Mouse (Mus musculus): ENCODE data around the gene Lipc. TPM values are rescaled to one million over a fixed set of nuclear protein-coding genes. Genes with fewer than 3 reads are reported as not detected.

Gene Lipc
- 0.15 TPM in 1 of 2 replicates, not detected in the other for polyA plus RNA-seq (2016; fragmentation: Nextera tagmentation; extraction: Ambion mirVana)

DNA sequence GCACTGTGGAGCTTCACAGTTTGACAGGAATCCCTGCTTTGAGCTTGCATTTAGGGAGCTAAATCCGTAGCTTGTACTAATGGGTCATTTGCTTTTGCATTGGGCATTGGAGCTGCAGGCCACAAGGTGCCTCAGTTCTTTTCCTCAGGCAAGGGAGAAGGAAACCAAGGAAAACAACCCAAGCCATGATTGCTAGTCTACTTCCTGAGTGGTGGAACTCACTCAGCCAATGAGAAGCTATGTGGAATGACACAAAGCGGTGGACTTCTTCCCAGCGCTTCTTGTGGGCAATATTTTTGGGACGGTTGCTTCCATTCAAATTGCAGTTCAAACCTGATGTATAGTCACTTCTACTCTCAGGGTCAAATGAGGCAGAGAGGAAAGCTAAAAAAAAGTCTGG, at the start of gene Lipc:
Lipc (minus strand) TSS at position 101 of the 400 bp plus-strand sequence.
- Histone ChIP-seq H3K27me3 (replicated peaks) (no peaks in the 10 kb centered on the region), H3K36me3 (no peaks in the 10 kb centered on the region), H3K27ac (no peak within 1 kb of the TSS), H3K9me3 (no peaks in the 10 kb centered on the region), H3K9ac (no peak within 1 kb of the TSS), H3K4me1 (no peaks in the 10 kb centered on the region), H3K4me3 (no peak within 1 kb of the TSS), H3K4me2 (replicated peaks) (no peak within 1 kb of the TSS)
- ATAC-seq (ENCODE audit: low FRiP score, low read depth): no peak
- WGBS: 87% methylated on average over 4 of the region's 4 CpGs

DNA sequence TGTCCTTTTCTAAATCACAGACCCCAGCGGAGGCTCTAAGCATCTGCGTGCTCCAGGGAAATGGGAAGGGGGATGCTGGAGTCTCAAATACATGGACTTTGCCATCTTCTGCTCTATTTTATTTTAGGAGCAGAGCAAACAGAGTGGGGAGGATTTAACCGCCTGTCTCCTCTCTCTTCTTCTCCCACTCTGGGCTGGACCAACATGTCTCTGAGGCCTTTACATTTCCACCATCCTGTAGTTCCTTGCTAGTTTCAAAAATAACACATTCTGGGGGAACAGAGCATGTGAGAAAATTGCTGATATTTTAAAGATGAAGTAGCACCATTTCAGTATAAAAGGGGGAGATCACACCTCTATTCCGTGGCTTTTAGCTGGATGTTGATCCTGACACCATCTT, 47.1 kb upstream of the Lipc start:
- ATAC-seq (ENCODE audit: low FRiP score, low read depth): no peak

DNA sequence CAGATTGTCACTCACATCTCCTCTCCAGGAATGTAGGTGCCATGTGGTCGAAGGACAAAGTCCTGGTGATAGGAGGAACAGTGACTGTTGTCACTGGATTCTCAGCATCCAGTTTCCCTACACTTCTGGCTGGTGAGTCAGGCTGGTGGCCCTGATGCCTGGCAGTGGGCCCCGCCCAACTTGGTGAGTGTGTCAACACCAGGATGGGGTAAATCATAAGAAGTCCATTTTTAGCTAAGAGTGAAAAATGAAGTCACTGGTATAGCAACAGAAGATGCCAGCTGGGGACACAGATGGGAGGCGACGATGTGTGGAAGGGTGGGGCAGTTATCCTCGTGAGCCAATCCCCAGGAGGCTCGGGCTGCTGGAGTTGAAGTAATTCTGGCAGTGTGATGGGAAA, 46.7 kb upstream of the Lipc start:
- no peaks in the 10 kb centered on the region for H3K4me1 ChIP-seq

More for the DNA sequence above, 47.1 kb upstream of the Lipc start:
- Histone ChIP-seq H3K27ac (no peak overlapping the region), H3K4me2 (replicated peaks) (no peak overlapping the region), H3K9ac (no peak overlapping the region), H3K9me3 (no peaks in the 10 kb centered on the region), H3K27me3 (replicated peaks) (no peaks in the 10 kb centered on the region), H3K4me1 (no peaks in the 10 kb centered on the region), H3K36me3 (no peaks in the 10 kb centered on the region), H3K4me3 (no peak overlapping the region)
- 85% methylated on average over 4 of the region's 4 CpGs for WGBS

DNA sequence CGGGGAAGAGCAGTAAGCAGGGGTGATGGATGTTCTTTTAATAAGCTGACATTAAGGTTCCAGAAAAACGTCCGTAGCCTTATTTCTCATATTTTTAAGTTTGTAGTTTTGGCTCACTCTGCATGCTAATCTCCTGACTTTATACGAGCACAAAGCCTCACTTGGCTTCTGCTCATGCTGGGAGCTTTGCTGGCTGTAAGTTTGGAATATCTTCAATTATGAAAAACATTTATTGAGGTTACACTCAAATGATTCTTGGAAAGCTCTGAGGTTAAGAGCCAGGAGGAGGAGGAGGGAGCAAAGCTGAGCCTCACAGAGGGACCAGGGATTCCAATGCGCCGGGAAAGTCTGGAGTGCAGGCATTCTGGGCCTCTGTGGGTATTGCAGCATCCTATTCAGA, 41.3 kb upstream of the Lipc start:
- no peak overlapping the region for H3K4me2 ChIP-seq (replicated peaks)
- no peaks in the 10 kb centered on the region for H3K36me3 ChIP-seq
- H3K27ac ChIP-seq: no peak overlapping the region
- 66% methylated on average over 6 of the region's 6 CpGs for WGBS
- H3K9ac ChIP-seq: no peak overlapping the region
- H3K27me3 ChIP-seq (replicated peaks): no peaks in the 10 kb centered on the region
- H3K4me3 ChIP-seq: no peak overlapping the region
- H3K4me1 ChIP-seq: no peaks in the 10 kb centered on the region
- no peak for ATAC-seq (ENCODE audit: low FRiP score, low read depth)
- H3K9me3 ChIP-seq: no peaks in the 10 kb centered on the region

More for the DNA sequence above, 46.7 kb upstream of the Lipc start:
- Histone ChIP-seq H3K4me2 (replicated peaks) (no peak overlapping the region), H3K36me3 (no peaks in the 10 kb centered on the region), H3K27me3 (replicated peaks) (no peaks in the 10 kb centered on the region), H3K9ac (no peak overlapping the region), H3K4me3 (no peak overlapping the region), H3K27ac (no peak overlapping the region), H3K9me3 (no peaks in the 10 kb centered on the region)
- 70% methylated on average over 6 of the region's 6 CpGs for WGBS
- no peak for ATAC-seq (ENCODE audit: low FRiP score, low read depth)

DNA sequence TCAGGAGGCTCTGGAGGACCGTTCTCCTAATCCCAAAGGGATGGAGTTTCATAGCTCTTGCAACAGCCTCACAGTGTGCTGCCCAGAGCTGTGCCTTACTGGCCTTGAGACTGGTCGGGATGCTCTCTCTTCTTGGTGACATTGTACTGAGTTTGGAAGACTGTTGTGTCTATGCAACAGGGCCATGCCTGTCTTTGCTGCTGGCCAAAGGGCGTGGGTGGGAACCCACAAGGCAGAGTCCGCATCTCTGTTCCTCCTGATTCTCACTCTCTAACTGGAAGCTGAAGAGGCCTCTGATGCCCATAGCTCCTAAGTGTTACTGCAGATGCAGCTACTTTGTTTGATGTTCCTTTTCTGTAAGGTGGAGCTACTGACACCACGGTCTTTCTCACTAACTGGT, 39.4 kb upstream of the Lipc start:
- Histone ChIP-seq H3K9ac (no peak overlapping the region), H3K4me2 (replicated peaks) (no peak overlapping the region), H3K27me3 (replicated peaks) (no peaks in the 10 kb centered on the region), H3K9me3 (no peaks in the 10 kb centered on the region), H3K36me3 (no peaks in the 10 kb centered on the region), H3K27ac (no peak overlapping the region), H3K4me1 (peaks cover 7% of the 10 kb centered on the region; the same call in 1 of the 2 replicates), H3K4me3 (no peak overlapping the region)
- no peak for ATAC-seq (ENCODE audit: low FRiP score, low read depth)
- 86% methylated on average over 5 of the region's 5 CpGs for WGBS

DNA sequence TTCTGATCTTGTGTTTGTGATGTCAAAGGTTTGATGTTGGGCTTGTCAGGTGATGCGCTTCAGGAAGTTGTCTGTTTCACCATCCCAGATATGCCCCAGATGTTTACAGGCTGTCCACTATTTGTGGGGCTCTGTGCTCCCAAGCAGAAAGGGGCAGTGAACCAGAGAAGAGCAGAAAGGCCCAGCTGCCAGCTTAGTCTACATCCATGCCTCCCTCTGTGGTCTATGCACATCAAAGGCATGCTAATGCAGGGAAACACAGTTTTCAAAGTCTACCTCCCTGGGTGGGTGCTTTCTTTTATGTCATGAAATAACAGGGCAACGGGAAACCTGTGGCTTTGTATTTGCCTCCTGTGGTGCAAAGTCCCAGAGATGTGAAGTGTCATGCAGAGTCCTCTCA, 35.2 kb upstream of the Lipc start:
- Histone ChIP-seq H3K36me3 (no peaks in the 10 kb centered on the region), H3K9me3 (no peaks in the 10 kb centered on the region), H3K4me2 (replicated peaks) (no peak overlapping the region), H3K9ac (no peak overlapping the region), H3K27ac (no peak overlapping the region), H3K4me1 (peaks cover 7% of the 10 kb centered on the region; the same call in 1 of the 2 replicates), H3K4me3 (no peak overlapping the region), H3K27me3 (replicated peaks) (no peaks in the 10 kb centered on the region)
- 30% methylated on average over 2 of the region's 2 CpGs for WGBS
- ATAC-seq (ENCODE audit: low FRiP score, low read depth): no peak

DNA sequence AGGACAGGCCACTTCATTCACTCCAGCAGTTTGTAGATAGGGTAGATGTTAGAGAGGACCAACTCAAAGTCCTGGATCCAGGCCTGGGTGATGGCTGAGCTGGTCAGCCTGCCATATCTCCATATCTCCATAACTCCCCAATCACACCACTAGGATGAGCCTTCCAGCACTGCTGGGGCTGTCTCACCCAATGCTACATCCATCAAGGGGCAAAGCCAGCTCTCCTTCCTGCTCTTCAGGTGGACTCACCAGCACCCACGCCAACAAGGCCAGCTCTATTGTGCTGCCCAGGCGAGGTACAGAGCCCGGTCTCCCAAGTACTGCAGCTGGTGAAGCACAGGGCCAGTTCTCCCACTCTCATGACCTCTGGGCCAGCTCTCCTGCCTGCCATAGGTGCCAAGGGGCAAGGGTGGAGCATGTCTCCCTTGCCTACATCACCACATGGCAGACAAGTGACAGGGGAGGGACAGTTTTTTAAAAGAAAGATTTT, 31.0 kb upstream of the Lipc start:
- no peaks in the 10 kb centered on the region for H3K27me3 ChIP-seq (replicated peaks)
- 99% methylated on average over 3 of the region's 3 CpGs for WGBS
- H3K4me3 ChIP-seq: no peak overlapping the region
- H3K9me3 ChIP-seq: no peaks in the 10 kb centered on the region
- peaks cover 7% of the 10 kb centered on the region; the same call in 1 of the 2 replicates for H3K4me1 ChIP-seq
- H3K36me3 ChIP-seq: no peaks in the 10 kb centered on the region
- H3K27ac ChIP-seq: no peak overlapping the region
- H3K9ac ChIP-seq: no peak overlapping the region
- ATAC-seq (ENCODE audit: low FRiP score, low read depth): no peak
- H3K4me2 ChIP-seq (replicated peaks): no peak overlapping the region

DNA sequence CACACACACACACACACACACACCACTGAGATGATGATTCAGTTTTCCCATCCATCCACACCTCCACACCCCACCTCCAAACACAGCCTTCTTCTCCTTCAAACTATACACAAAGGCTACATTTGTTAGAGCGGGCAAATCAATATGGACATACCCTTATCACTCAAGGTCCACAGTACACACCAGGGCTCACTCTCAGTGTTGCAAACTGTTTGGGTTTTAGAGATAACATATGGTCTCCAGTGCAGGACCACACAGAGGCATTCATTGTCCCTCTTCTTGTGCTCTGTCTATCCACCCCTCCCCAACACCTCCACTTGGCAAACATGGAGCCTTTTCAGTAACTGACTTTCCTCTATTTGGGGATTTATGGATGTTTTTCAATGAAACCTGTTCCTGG, 29.7 kb upstream of the Lipc start:
- Histone ChIP-seq H3K4me1 (no peaks in the 10 kb centered on the region), H3K36me3 (no peaks in the 10 kb centered on the region), H3K9ac (no peak overlapping the region), H3K27ac (no peak overlapping the region), H3K27me3 (replicated peaks) (no peaks in the 10 kb centered on the region), H3K4me2 (replicated peaks) (no peak overlapping the region), H3K4me3 (no peak overlapping the region), H3K9me3 (no peaks in the 10 kb centered on the region)
- WGBS: 97% methylated on average over 1 of the region's 1 CpGs
- no peak for ATAC-seq (ENCODE audit: low FRiP score, low read depth)

DNA sequence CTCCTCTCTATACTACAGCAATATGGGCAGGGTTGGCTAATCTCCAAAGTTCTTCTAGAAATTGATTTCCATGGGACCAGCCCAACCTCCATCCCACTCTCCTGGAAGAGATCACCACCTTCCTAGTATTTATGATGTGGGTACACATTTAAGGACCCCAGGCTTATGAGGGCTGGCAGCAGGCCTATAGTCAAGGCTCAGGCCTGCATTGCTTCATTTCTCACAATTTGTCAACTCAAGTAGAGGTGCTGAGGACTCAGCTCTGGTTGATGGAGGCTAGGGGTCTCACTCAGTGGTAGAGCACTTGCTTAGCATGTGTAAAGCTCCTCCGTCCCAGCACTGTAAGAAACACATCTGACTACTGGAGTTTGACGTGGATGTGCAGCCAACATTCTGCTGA, 27.6 kb upstream of the Lipc start:
- Histone ChIP-seq H3K27ac (no peak overlapping the region), H3K9me3 (no peaks in the 10 kb centered on the region), H3K4me1 (no peaks in the 10 kb centered on the region), H3K27me3 (replicated peaks) (no peaks in the 10 kb centered on the region), H3K36me3 (no peaks in the 10 kb centered on the region), H3K4me2 (replicated peaks) (no peak overlapping the region), H3K9ac (no peak overlapping the region), H3K4me3 (no peak overlapping the region)
- no peak for ATAC-seq (ENCODE audit: low FRiP score, low read depth)
- WGBS: 87% methylated on average over 2 of the region's 2 CpGs

DNA sequence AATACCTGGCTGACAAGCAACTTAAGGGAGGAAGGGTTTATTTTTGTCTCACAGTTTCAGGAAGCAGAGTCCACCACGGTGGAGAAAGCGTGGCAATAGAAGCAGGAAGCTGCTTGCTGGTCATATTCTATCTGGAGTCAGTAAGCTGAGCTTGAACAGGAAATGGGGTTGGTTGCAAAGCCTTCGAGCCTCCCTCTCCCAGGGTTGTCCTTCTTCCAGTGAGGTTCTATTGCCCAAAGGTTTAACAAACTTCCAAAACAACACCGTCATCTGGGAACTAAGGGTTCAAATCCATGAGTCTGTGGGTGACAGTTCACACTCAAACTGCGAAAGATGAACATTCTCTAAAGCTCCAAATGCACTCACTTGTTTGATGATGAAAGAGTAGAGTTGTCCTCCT, 27.1 kb upstream of the Lipc start:
- no peak overlapping the region for H3K9ac ChIP-seq
- H3K9me3 ChIP-seq: no peaks in the 10 kb centered on the region
- WGBS: 86% methylated on average over 5 of the region's 5 CpGs
- H3K4me3 ChIP-seq: no peak overlapping the region
- H3K36me3 ChIP-seq: no peaks in the 10 kb centered on the region
- no peak overlapping the region for H3K27ac ChIP-seq
- H3K4me1 ChIP-seq: no peaks in the 10 kb centered on the region
- ATAC-seq (ENCODE audit: low FRiP score, low read depth): no peak
- no peaks in the 10 kb centered on the region for H3K27me3 ChIP-seq (replicated peaks)
- H3K4me2 ChIP-seq (replicated peaks): no peak overlapping the region

DNA sequence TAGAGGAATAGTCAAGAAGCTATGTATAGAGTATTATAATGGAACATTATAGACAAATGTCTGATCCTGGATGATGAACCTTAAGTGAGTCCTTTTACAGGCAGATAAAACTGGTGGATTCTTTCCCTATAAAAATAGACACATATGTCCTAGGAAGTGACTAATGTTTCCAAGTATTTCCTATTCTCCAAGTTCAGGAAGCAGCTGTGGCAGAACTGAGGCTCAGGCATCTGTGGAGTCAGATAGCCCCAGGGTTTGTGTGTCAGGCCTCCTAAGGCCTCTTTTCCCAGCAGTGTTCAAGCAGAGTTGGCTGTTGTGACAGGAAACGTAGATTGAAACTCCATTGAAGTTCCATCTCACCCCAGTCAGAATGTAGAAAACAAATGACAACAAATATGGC, 25.4 kb upstream of the Lipc start:
- Histone ChIP-seq H3K9me3 (no peaks in the 10 kb centered on the region), H3K27ac (no peak overlapping the region), H3K9ac (no peak overlapping the region), H3K4me2 (replicated peaks) (no peak overlapping the region), H3K4me1 (no peaks in the 10 kb centered on the region), H3K27me3 (replicated peaks) (no peaks in the 10 kb centered on the region), H3K36me3 (no peaks in the 10 kb centered on the region), H3K4me3 (no peak overlapping the region)
- no peak for ATAC-seq (ENCODE audit: low FRiP score, low read depth)
- 49% methylated on average over 1 of the region's 1 CpGs for WGBS

DNA sequence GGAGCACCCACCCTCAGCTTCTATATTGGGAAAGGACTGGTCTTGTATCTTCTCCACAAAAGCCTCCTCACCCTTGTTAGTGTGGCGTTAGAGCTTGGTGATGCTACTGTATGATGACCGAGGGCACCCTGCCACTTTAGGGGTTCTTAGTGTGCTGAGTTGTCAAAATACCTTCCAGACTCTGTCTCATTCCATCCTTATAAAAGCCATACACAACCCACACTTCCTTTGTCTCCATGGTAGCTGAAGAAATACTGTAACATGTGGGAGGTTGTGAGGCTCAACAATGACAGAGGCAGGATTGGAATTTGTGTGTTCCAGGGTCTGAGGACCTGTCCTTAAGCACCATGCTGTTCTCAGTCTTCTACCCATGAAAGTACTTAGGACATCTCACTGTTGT, 23.9 kb upstream of the Lipc start:
- Histone ChIP-seq H3K4me1 (no peaks in the 10 kb centered on the region), H3K36me3 (no peaks in the 10 kb centered on the region), H3K27me3 (replicated peaks) (no peaks in the 10 kb centered on the region), H3K4me3 (no peak overlapping the region), H3K9me3 (no peaks in the 10 kb centered on the region), H3K9ac (no peak overlapping the region), H3K4me2 (replicated peaks) (no peak overlapping the region), H3K27ac (no peak overlapping the region)
- no peak for ATAC-seq (ENCODE audit: low FRiP score, low read depth)
- 93% methylated on average over 2 of the region's 2 CpGs for WGBS

DNA sequence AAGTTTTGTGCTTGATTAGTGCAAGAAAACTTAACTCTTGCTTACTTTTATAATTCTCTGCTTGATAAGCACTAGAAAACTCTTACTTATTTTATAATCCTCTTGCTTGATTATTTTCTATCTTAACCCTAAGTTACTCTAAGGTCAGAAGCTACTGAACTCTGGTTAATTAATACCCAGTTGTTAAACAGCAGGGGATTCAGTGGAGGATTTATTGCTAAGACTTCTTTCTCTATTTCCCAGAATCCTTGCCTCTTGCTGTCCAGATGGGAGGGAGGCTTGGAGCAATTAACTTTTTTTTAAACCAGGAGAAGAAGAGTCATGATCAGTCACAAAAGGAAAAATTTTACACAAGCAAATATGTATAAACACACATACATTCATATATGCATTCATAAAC, 21.3 kb upstream of the Lipc start:
- H3K9me3 ChIP-seq: no peaks in the 10 kb centered on the region

More for the DNA sequence above, 21.3 kb upstream of the Lipc start:
- H3K4me2 ChIP-seq (replicated peaks): no peak overlapping the region
- H3K4me3 ChIP-seq: no peak overlapping the region
- no peaks in the 10 kb centered on the region for H3K27me3 ChIP-seq (replicated peaks)
- ATAC-seq (ENCODE audit: low FRiP score, low read depth): no peak
- no peak overlapping the region for H3K9ac ChIP-seq
- H3K27ac ChIP-seq: no peak overlapping the region
- H3K36me3 ChIP-seq: no peaks in the 10 kb centered on the region
- no peaks in the 10 kb centered on the region for H3K4me1 ChIP-seq

Measured in neural tube, embryonic 12.5 days (tissue).